In the genomic region with DNA sequence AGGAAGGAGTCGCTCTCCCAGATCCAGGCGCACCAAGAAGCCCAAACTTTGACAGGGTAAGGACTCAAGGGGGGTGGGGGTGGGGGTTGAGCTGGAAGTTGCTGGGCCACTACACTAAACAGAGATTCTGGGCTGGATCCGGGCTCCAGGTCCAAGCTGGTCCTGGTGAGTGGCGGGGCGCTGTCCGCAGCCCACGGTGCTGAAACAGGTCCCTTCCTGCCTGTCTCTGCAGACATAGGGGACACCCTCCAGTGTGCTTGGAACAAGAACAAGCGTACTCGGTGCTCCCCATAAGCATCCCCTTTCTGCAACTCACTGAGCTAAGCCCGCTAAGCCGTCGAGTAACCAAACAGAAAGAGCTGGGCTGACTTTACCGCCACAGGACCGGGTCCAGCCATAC, we compare ENCODE assay signal across 11 mouse cellular contexts. TPM values are rescaled to one million over a fixed set of nuclear protein-coding genes. Genes with fewer than 3 reads are reported as not detected.
DNase-seq lines count a peak whose midpoint lies in the region; ATAC-seq and TF ChIP-seq lines count a peak whose summit lies in the region.
"Had no signal": no experiment of that assay in that cellular context is flagged by ENCODE, and none has a peak within 500 bp of the region (broad histone marks: within the 10 kb centered on the region; RNA-seq: fewer than 3 reads in every experiment).

No protein-coding gene starts in this region.

- H3K9ac ChIP-seq in heart, embryonic 12.5 days = no peak overlapping the region
- no peak overlapping the region for H3K9ac ChIP-seq in liver, adult 2 months (ENCODE audit: low read depth, low read length)
- H3K9ac ChIP-seq: liver, embryonic 14.5 days; stomach, embryonic 15.5 days had no signal

- no peak overlapping the region for H3K4me3 ChIP-seq in heart, embryonic 12.5 days
- no peak overlapping the region for H3K4me3 ChIP-seq in liver, adult 2 months (ENCODE audit: insufficient read depth, low read depth, low read length)
- H3K4me3 ChIP-seq: stomach, embryonic 15.5 days had no signal

- no peaks in the 10 kb centered on the region for H3K4me1 ChIP-seq in heart, embryonic 12.5 days (replicated peaks)
- no peaks in the 10 kb centered on the region for H3K4me1 ChIP-seq in liver, adult 2 months (ENCODE audit: control insufficient read depth, insufficient read depth, low read length)
- H3K4me1 ChIP-seq: stomach, embryonic 15.5 days had no signal

- DNase-seq in right cerebral cortex, postnatal 14 days = peak; percentile 31
- no peak for DNase-seq in right cerebral cortex, postnatal 36 days (ENCODE audit: low spot score in 2 of 2)
- peak; percentile 71 for DNase-seq in adrenal gland, postnatal 25 days
- no peak for DNase-seq in liver, adult 2 months (ENCODE audit: extremely low read depth, low read depth, low spot score)
- peak; percentile 39 for DNase-seq in ovary, postnatal 10 days (ENCODE audit: low spot score)
- no peak for DNase-seq in cerebellum, adult 11 months
- no peak for DNase-seq in layer of hippocampus, adult 9-10 months (ENCODE audit: low spot score)

- H3K27me3 ChIP-seq in heart, embryonic 12.5 days (replicated peaks) = peaks cover 6% of the 10 kb centered on the region
- H3K27me3 ChIP-seq in liver, adult 2 months (ENCODE audit: control insufficient read depth, insufficient read depth, low read length) = 0 out of 2 replicates have a peak, but pooled peaks cover 5% of the 10 kb centered on the region
- H3K27me3 ChIP-seq: stomach, embryonic 15.5 days had no signal

- H3K36me3 ChIP-seq in heart, embryonic 12.5 days = no peaks in the 10 kb centered on the region
- H3K36me3 ChIP-seq in liver, adult 2 months (ENCODE audit: control insufficient read depth, insufficient read depth, low read length) = no peaks in the 10 kb centered on the region
- H3K36me3 ChIP-seq: stomach, embryonic 15.5 days had no signal

- 0 out of 2 replicates have a peak, but pooled peaks have one; percentile 1 for TF ChIP-seq CTCF in liver, adult 2 months (IDR thresholded peaks at IDR 0.05; ENCODE audit: low read depth, low read length)

- 0 out of 2 replicates have a peak, but pooled peaks have one; percentile 18 for ATAC-seq in heart, embryonic 12.5 days (ENCODE audit: insufficient number of reproducible peaks, low FRiP score)

- H3K79me2 ChIP-seq in liver, adult 2 months (ENCODE audit: control insufficient read depth, insufficient read depth, low read length) = no peaks in the 10 kb centered on the region

- H3K4me2 ChIP-seq in heart, embryonic 12.5 days = no peak overlapping the region
- H3K4me2 ChIP-seq: stomach, embryonic 15.5 days had no signal

- no peaks in the 10 kb centered on the region for H3K9me3 ChIP-seq in heart, embryonic 12.5 days (replicated peaks)
- H3K9me3 ChIP-seq: stomach, embryonic 15.5 days had no signal

- TF ChIP-seq POLR2A in liver, adult 2 months (IDR thresholded peaks at IDR 0.05; ENCODE audit: extremely low read depth, insufficient read depth, low read length) = no peak

- WGBS in heart, embryonic 12.5 days = 4% methylated on average over 14 of the region's 14 CpGs
- 10% methylated on average over 14 of the region's 14 CpGs for WGBS in liver, adult 2 months

- no peak overlapping the region for H3K27ac ChIP-seq in heart, embryonic 12.5 days (ENCODE audit: poor library complexity, severe bottlenecking)
- no peak overlapping the region for H3K27ac ChIP-seq in liver, adult 2 months (replicated peaks; ENCODE audit: insufficient read depth, low read depth, low read length)
- H3K27ac ChIP-seq: liver, embryonic 14.5 days; stomach, embryonic 15.5 days had no signal

RNA-seq across cellular contexts. Expression of a gene that starts 4.2 kb away (rescaled TPM):
- 1.7 and 2.9 TPM in 2 replicates for total RNA-seq in adrenal gland, postnatal 25 days (2021)
- not detected in 2 replicates for polyA plus RNA-seq in heart, embryonic 12.5 days (2016; fragmentation: Nextera tagmentation; extraction: Ambion mirVana)
- total RNA-seq in liver, adult 2 months (2014; rRNA removed) = not detected in 2 replicates
- polyA plus RNA-seq in liver, adult 2 months (2012; rRNA removed) = not detected in 2 replicates
- polyA plus RNA-seq: cortical plate, adult 2 months; liver, embryonic 14.5 days had no signal

Comparison
In these comparisons a context has a peak if more than half of its experiments do, and no peak if none do; other contexts are left out.
1. DNase-seq: peak in right cerebral cortex, postnatal 14 days (single experiment), adrenal gland, postnatal 25 days (single experiment) and ovary, postnatal 10 days (single experiment); none in right cerebral cortex, postnatal 36 days (0 of 2), liver, adult 2 months (single experiment), cerebellum, adult 11 months (single experiment) and layer of hippocampus, adult 9-10 months (single experiment).